Comparison of ENCODE assay signal across 15 mouse cellular contexts in the genomic region with DNA sequence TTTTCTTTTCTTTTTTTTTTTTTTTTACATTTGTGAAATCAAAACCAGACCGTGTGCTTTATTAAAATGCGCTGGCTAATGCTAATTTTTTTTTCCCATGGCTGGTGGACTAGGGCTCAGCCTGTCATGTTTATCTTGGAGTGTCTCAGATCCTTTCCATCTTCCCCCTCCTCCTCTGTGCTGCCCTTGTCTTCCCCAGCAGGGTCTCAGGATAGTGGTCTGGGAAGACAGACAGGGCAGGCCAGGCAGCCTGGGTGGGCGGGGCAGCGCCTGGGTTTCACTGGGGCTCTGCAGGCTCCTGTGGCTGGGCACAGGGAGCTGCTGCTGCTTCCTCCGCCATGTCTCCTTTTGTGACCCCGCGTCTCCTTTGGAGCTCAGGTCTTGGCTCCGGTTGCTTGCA.
DNase-seq lines count a peak whose midpoint lies in the region; ATAC-seq and TF ChIP-seq lines count a peak whose summit lies in the region.
"Had no signal": no experiment of that assay in that cellular context is flagged by ENCODE, and none has a peak within 500 bp of the region (broad histone marks: within the 10 kb centered on the region; RNA-seq: fewer than 3 reads in every experiment).

No protein-coding gene starts in this region.

- WGBS in kidney, embryonic 16.5 days, result 37% methylated on average over 8 of the region's 8 CpGs
- WGBS in hindbrain, embryonic 15.5 days, result 27% methylated on average over 8 of the region's 8 CpGs

- TF ChIP-seq POLR2A in brain, embryonic 14.5 days (IDR thresholded peaks at IDR 0.05; ENCODE audit: borderline replicate concordance, extremely low read depth, insufficient read depth, insufficient read length, poor library complexity, severe bottlenecking), result no peak

- DNase-seq in gastrocnemius, adult 2 months, result no peak
- no peak for DNase-seq in gastrocnemius, postnatal 25 days
- DNase-seq in kidney, adult 11 months, result no peak
- peak; percentile 21 for DNase-seq in brain, embryonic 14.5 days (ENCODE audit: low read depth)
- DNase-seq in adrenal gland, adult 8-10 months, result no peak
- DNase-seq in adrenal gland, adult 18-20 months (ENCODE audit: low spot score in 2 of 2), result no peak
- DNase-seq: adrenal gland, postnatal 25 days; cerebellum, adult 9-10 months; heart, adult 18-20 months; kidney, postnatal 14 days; right cerebral cortex, adult 18-20 months had no signal

- H3K9ac ChIP-seq in kidney, embryonic 16.5 days (replicated peaks; ENCODE audit: low read length), result no peak overlapping the region; the same call in 1 of the 2 replicates
- 0 out of 2 replicates have a peak overlapping the region, but pooled peaks have one; percentile 1 for H3K9ac ChIP-seq in hindbrain, embryonic 15.5 days
- H3K9ac ChIP-seq: forebrain, embryonic 15.5 days had no signal

- H3K27me3 ChIP-seq in kidney, embryonic 16.5 days (ENCODE audit: insufficient read depth, low read length), result no peaks in the 10 kb centered on the region
- H3K27me3 ChIP-seq in hindbrain, embryonic 15.5 days, result no peaks in the 10 kb centered on the region
- H3K27me3 ChIP-seq: forebrain, embryonic 15.5 days had no signal

- no peak overlapping the region for H3K4me3 ChIP-seq in gastrocnemius, adult 2 months
- no peak overlapping the region for H3K4me3 ChIP-seq in kidney, embryonic 16.5 days (ENCODE audit: low read length)
- H3K4me3 ChIP-seq in hindbrain, embryonic 15.5 days, result no peak overlapping the region
- H3K4me3 ChIP-seq: forebrain, embryonic 15.5 days had no signal

- 0 out of 2 replicates have a peak, but pooled peaks have one; percentile 29 for ATAC-seq in kidney, embryonic 16.5 days (ENCODE audit: low FRiP score, low TSS enrichment)
- ATAC-seq in hindbrain, embryonic 15.5 days (ENCODE audit: low FRiP score, low read depth), result no peak
- ATAC-seq: forebrain, embryonic 15.5 days; lung, postnatal 0 days had no signal

- H3K4me2 ChIP-seq in kidney, embryonic 16.5 days (replicated peaks; ENCODE audit: low read depth, low read length), result no peak overlapping the region
- no peak overlapping the region for H3K4me2 ChIP-seq in hindbrain, embryonic 15.5 days
- H3K4me2 ChIP-seq: forebrain, embryonic 15.5 days had no signal

- no peaks in the 10 kb centered on the region for H3K9me3 ChIP-seq in kidney, embryonic 16.5 days (ENCODE audit: low read length)
- no peaks in the 10 kb centered on the region for H3K9me3 ChIP-seq in hindbrain, embryonic 15.5 days
- H3K9me3 ChIP-seq: forebrain, embryonic 15.5 days had no signal

- H3K4me1 ChIP-seq in kidney, embryonic 16.5 days (ENCODE audit: insufficient read depth, low read length), result peaks cover 27% of the 10 kb centered on the region
- peaks cover 28% of the 10 kb centered on the region for H3K4me1 ChIP-seq in hindbrain, embryonic 15.5 days (replicated peaks)

- H3K27ac ChIP-seq in gastrocnemius, adult 2 months, result peak overlapping the region; percentile 63; the same call in 1 of the 2 replicates
- no peak overlapping the region for H3K27ac ChIP-seq in kidney, embryonic 16.5 days (ENCODE audit: low read length)
- no peak overlapping the region for H3K27ac ChIP-seq in hindbrain, embryonic 15.5 days (replicated peaks)
- H3K27ac ChIP-seq: forebrain, embryonic 15.5 days had no signal

- no peaks in the 10 kb centered on the region for H3K36me3 ChIP-seq in kidney, embryonic 16.5 days (ENCODE audit: insufficient read depth, low read length)
- H3K36me3 ChIP-seq in hindbrain, embryonic 15.5 days, result no peaks in the 10 kb centered on the region
- H3K36me3 ChIP-seq: forebrain, embryonic 15.5 days had no signal

- TF ChIP-seq CTCF in gastrocnemius, adult 2 months (IDR thresholded peaks at IDR 0.05), result no peak
- no peak for TF ChIP-seq CTCF in brain, embryonic 14.5 days (IDR thresholded peaks at IDR 0.05; ENCODE audit: borderline replicate concordance, extremely low read depth, insufficient read depth, insufficient read length)

- intact Hi-C loops in gastrocnemius, adult 2 months (cut with DNase I), result no loop called here
